Mouse (Mus musculus): ENCODE data around the gene Rnf167. TPM values are rescaled to one million over a fixed set of nuclear protein-coding genes. Genes with fewer than 3 reads are reported as not detected.

The Rnf167 gene
- polyA plus RNA-seq, 1 experiment from 2014 or later = 101 TPM

- Histone ChIP-seq H3K9ac (no peak overlapping the region), H3K4me2 (replicated peaks) (no peak overlapping the region), H3K9me3 (no peaks in the 10 kb centered on the region), H3K4me1 (0 out of 2 replicates have a peak, but pooled peaks cover under 1% of the 10 kb centered on the region), H3K27ac (no peak overlapping the region), H3K4me3 (no peak overlapping the region), H3K27me3 (replicated peaks) (no peaks in the 10 kb centered on the region; the same call in 1 of the 2 replicates), H3K36me3 (peaks cover 18% of the 10 kb centered on the region)
- 84% methylated on average over 8 of the region's 8 CpGs for WGBS
- ATAC-seq (ENCODE audit: low FRiP score, low read depth) = no peak
Measured at GRCm38 (mm10) chr11:70639976-70640375, 7.1 kb upstream of the Rnf167 start.

GRCm38 (mm10) chr11:70641241-70641640, 5.8 kb upstream of the Rnf167 start:
- H3K4me3 ChIP-seq = no peak overlapping the region
- no peak overlapping the region for H3K9ac ChIP-seq
- H3K9me3 ChIP-seq = no peaks in the 10 kb centered on the region
- peaks cover 26% of the 10 kb centered on the region for H3K36me3 ChIP-seq
- no peak overlapping the region for H3K27ac ChIP-seq
- 86% methylated on average over 7 of the region's 7 CpGs for WGBS
- H3K4me1 ChIP-seq = peaks cover 13% of the 10 kb centered on the region
- H3K27me3 ChIP-seq (replicated peaks) = no peaks in the 10 kb centered on the region; the same call in 1 of the 2 replicates
- H3K4me2 ChIP-seq (replicated peaks) = no peak overlapping the region
- no peak for ATAC-seq (ENCODE audit: low FRiP score, low read depth)

GRCm38 (mm10) chr11:70643051-70643450, 4.0 kb upstream of the Rnf167 start:
- no peak for ATAC-seq (ENCODE audit: low FRiP score, low read depth)
- H3K27me3 ChIP-seq (replicated peaks) = no peaks in the 10 kb centered on the region; the same call in 1 of the 2 replicates
- WGBS = 92% methylated on average over 6 of the region's 6 CpGs
- H3K9me3 ChIP-seq = no peaks in the 10 kb centered on the region
- H3K4me1 ChIP-seq = peaks cover 19% of the 10 kb centered on the region
- H3K27ac ChIP-seq = no peak overlapping the region
- H3K4me3 ChIP-seq = no peak overlapping the region
- H3K9ac ChIP-seq = no peak overlapping the region
- no peak overlapping the region for H3K4me2 ChIP-seq (replicated peaks)
- H3K36me3 ChIP-seq = peaks cover 26% of the 10 kb centered on the region

- no peaks in the 10 kb centered on the region for H3K9me3 ChIP-seq
- no peak overlapping the region for H3K27ac ChIP-seq
- no peak overlapping the region for H3K4me3 ChIP-seq
- H3K4me1 ChIP-seq = peaks cover 32% of the 10 kb centered on the region
- WGBS = 96% methylated on average over 8 of the region's 8 CpGs
- H3K4me2 ChIP-seq (replicated peaks) = no peak overlapping the region
- H3K9ac ChIP-seq = 0 out of 2 replicates have a peak overlapping the region, but pooled peaks have one; percentile 21
- H3K36me3 ChIP-seq = peaks cover 34% of the 10 kb centered on the region
- no peak for ATAC-seq (ENCODE audit: low FRiP score, low read depth)
- H3K27me3 ChIP-seq (replicated peaks) = no peaks in the 10 kb centered on the region; the same call in 1 of the 2 replicates
Measured at GRCm38 (mm10) chr11:70644564-70645103, 2.4 kb upstream of the Rnf167 start.

- no peaks in the 10 kb centered on the region for H3K9me3 ChIP-seq
- H3K4me3 ChIP-seq = peak overlapping the region; percentile 67
- WGBS = 93% methylated on average over 12 of the region's 12 CpGs
- H3K36me3 ChIP-seq = peaks cover 44% of the 10 kb centered on the region
- H3K9ac ChIP-seq = peak overlapping the region; percentile 81
- peaks cover 33% of the 10 kb centered on the region for H3K4me1 ChIP-seq
- H3K27me3 ChIP-seq (replicated peaks) = no peaks in the 10 kb centered on the region; the same call in 1 of the 2 replicates
- peak overlapping the region; percentile 86 for H3K4me2 ChIP-seq (replicated peaks)
- no peak overlapping the region for H3K27ac ChIP-seq
- no peak for ATAC-seq (ENCODE audit: low FRiP score, low read depth)
Measured at GRCm38 (mm10) chr11:70645461-70646258, 1.4 kb upstream of the Rnf167 start.

GRCm38 (mm10) chr11:70646259-70646555, 828 bp upstream of the Rnf167 start:
- peak; percentile 5; the same call in 1 of the 2 replicates for ATAC-seq (ENCODE audit: low FRiP score, low read depth)
- no peaks in the 10 kb centered on the region for H3K27me3 ChIP-seq (replicated peaks)
- 21% methylated on average over 3 of the region's 3 CpGs for WGBS
- H3K4me3 ChIP-seq = peak overlapping the region; percentile 67
- 0 out of 2 replicates have a peak overlapping the region, but pooled peaks have one; percentile 59 for H3K27ac ChIP-seq
- peaks cover 50% of the 10 kb centered on the region for H3K36me3 ChIP-seq
- no peaks in the 10 kb centered on the region for H3K9me3 ChIP-seq
- H3K4me1 ChIP-seq = peaks cover 38% of the 10 kb centered on the region
- H3K4me2 ChIP-seq (replicated peaks) = peak overlapping the region; percentile 86
- peak overlapping the region; percentile 81 for H3K9ac ChIP-seq

DNA sequence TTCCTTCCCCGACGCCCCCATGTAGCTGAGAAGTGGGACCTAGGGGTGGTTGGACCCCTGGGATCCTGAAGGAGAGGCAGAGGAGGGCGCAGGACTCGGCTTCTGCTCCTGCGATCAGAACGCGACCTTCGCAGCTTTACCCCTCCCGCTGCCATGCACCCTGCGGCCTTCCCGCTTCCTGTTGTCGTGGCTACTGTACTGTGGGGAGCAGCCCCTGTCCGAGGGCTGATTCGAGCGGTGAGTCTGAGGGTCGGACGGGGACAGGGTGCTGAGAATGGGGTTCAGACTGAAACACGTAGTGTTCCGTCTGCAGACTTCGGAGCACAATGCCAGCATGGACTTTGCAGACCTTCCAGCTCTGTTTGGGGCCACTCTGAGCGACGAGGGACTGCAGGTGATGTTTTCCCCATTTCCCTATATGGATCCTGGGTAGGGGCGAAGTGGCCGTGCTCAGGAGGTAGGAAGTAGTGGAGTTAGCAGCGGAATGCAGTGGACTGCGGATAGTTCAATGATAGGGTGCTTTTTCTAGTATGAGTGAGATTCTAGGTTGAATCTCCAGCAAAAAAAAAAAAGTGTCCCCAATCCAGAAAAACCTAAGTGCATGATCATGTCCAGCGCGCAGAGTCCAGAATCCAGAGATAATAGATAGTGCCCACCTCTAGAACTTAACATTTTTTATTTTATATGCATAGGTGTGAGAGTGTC, 833 bp downstream of the Rnf167 start:
- peak overlapping the region; percentile 86 for H3K9ac ChIP-seq
- H3K36me3 ChIP-seq = peaks cover 62% of the 10 kb centered on the region
- H3K27ac ChIP-seq = peak overlapping the region; percentile 88
- H3K27me3 ChIP-seq (replicated peaks) = no peaks in the 10 kb centered on the region
- peak overlapping the region; percentile 99 for H3K4me2 ChIP-seq (replicated peaks)
- H3K4me1 ChIP-seq = peaks cover 50% of the 10 kb centered on the region
- H3K4me3 ChIP-seq = peak overlapping the region; percentile 70
- 3% methylated on average over 28 of the region's 28 CpGs for WGBS
- no peaks in the 10 kb centered on the region for H3K9me3 ChIP-seq
- ATAC-seq (ENCODE audit: low FRiP score, low read depth) = peak; percentile 27; the same call in 1 of the 2 replicates

GRCm38 (mm10) chr11:70648512-70648911, 1.5 kb downstream of the Rnf167 start:
- H3K4me1 ChIP-seq = peaks cover 54% of the 10 kb centered on the region
- WGBS = 87% methylated on average over 4 of the region's 4 CpGs

DNA sequence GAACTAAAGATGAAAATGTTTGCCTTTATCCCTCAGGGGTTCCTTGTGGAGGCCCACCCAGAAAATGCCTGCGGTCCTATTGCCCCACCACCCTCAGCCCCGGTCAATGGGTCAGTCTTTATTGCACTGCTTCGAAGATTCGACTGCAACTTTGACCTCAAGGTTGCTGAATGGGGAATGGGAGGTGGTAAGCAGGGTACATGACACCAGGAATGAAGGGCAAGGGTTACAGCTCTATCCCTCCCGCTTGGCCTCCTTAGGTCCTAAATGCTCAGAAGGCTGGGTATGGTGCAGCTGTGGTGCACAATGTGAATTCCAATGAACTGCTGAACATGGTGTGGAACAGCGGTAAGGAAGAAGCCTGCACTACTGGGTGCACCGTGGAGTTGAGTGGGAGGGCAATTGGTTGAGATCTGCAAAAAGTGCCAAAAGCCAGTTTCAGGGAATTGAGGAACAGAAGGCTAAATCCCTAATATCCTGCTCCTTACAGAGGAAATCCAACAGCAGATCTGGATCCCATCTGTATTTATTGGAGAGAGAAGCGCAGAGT, 2.2 kb downstream of the Rnf167 start:
- no peak overlapping the region for H3K27ac ChIP-seq
- H3K4me3 ChIP-seq = no peak overlapping the region
- 85% methylated on average over 8 of the region's 8 CpGs for WGBS
- peak overlapping the region; percentile 99; the same call in 1 of the 2 replicates for H3K4me2 ChIP-seq (replicated peaks)
- H3K4me1 ChIP-seq = peaks cover 54% of the 10 kb centered on the region
- no peak overlapping the region for H3K9ac ChIP-seq
- H3K9me3 ChIP-seq = no peaks in the 10 kb centered on the region
- H3K27me3 ChIP-seq (replicated peaks) = no peaks in the 10 kb centered on the region
- ATAC-seq (ENCODE audit: low FRiP score, low read depth) = no peak
- H3K36me3 ChIP-seq = peaks cover 52% of the 10 kb centered on the region

More at GRCm38 (mm10) chr11:70648512-70648911, 1.5 kb downstream of the Rnf167 start:
- Histone ChIP-seq H3K27me3 (replicated peaks) (no peaks in the 10 kb centered on the region), H3K4me3 (peak overlapping the region; percentile 70), H3K27ac (no peak overlapping the region), H3K9me3 (no peaks in the 10 kb centered on the region), H3K36me3 (peaks cover 58% of the 10 kb centered on the region), H3K9ac (peak overlapping the region; percentile 86; the same call in 1 of the 2 replicates), H3K4me2 (replicated peaks) (peak overlapping the region; percentile 99)
- ATAC-seq (ENCODE audit: low FRiP score, low read depth) = no peak

- Histone ChIP-seq H3K9ac (no peak overlapping the region), H3K36me3 (peaks cover 39% of the 10 kb centered on the region), H3K27me3 (replicated peaks) (no peaks in the 10 kb centered on the region), H3K27ac (no peak overlapping the region), H3K4me1 (peaks cover 52% of the 10 kb centered on the region), H3K9me3 (no peaks in the 10 kb centered on the region), H3K4me2 (replicated peaks) (0 out of 2 replicates have a peak overlapping the region, but pooled peaks have one; percentile 6), H3K4me3 (no peak overlapping the region)
- WGBS = 85% methylated on average over 12 of the region's 12 CpGs
- no peak for ATAC-seq (ENCODE audit: low FRiP score, low read depth)
Measured at GRCm38 (mm10) chr11:70650322-70651175, 3.5 kb downstream of the Rnf167 start.

GRCm38 (mm10) chr11:70651391-70651790, 4.4 kb downstream of the Rnf167 start:
- H3K4me3 ChIP-seq = no peak overlapping the region
- H3K9me3 ChIP-seq = no peaks in the 10 kb centered on the region
- peaks cover 52% of the 10 kb centered on the region for H3K4me1 ChIP-seq
- H3K4me2 ChIP-seq (replicated peaks) = no peak overlapping the region
- peaks cover 38% of the 10 kb centered on the region for H3K36me3 ChIP-seq
- no peak overlapping the region for H3K27ac ChIP-seq
- no peak overlapping the region for H3K9ac ChIP-seq
- no peaks in the 10 kb centered on the region for H3K27me3 ChIP-seq (replicated peaks)
- 81% methylated on average over 2 of the region's 2 CpGs for WGBS
- ATAC-seq (ENCODE audit: low FRiP score, low read depth) = no peak

Data from neural tube, embryonic 12.5 days (tissue).